Mouse (Mus musculus) limb, embryonic 15.5 days (tissue): ENCODE results near the gene Bex3. TPM values are rescaled to one million over a fixed set of nuclear protein-coding genes. Genes with fewer than 3 reads are reported as not detected.
"Not testable (repeated sequence)": the region's sequence is repeated elsewhere in the genome, so short reads cannot be mapped to it uniquely, and the experiment has no call there.

Source experiments
- ATAC-seq: fragments of 200-750 bp; cut with Nextera tagmentation; 2 replicates; pipeline ENCODE4 v1.8.0; 2017; ENCODE audit warnings: low read depth, moderate TSS enrichment; ENCODE audit not compliant: insufficient number of reproducible peaks, low FRiP score, low TSS enrichment
- H3K27ac ChIP-seq: fragments of 300-500 bp; sonication (generic); 2 replicates; pipeline ENCODE4 v1.5.1; 2015; ENCODE audit warnings: moderate library complexity, mild to moderate bottlenecking, inconsistent platforms
- H3K27me3 ChIP-seq: fragments of 300-500 bp; sonication (generic); 2 replicates; pipeline ENCODE4 v1.6.1; 2015; ENCODE audit warnings: inconsistent platforms
- H3K36me3 ChIP-seq: fragments of 300-500 bp; sonication (generic); 2 replicates; pipeline ENCODE4 v1.6.1; 2015; ENCODE audit warnings: inconsistent platforms
- H3K4me1 ChIP-seq: fragments of 300-500 bp; sonication (generic); 2 replicates; pipeline ENCODE4 v1.6.1; 2015; ENCODE audit warnings: inconsistent platforms
- H3K4me2 ChIP-seq: fragments of 300-500 bp; sonication (generic); 2 replicates; pipeline ENCODE4 v1.6.1; 2015; ENCODE audit warnings: mild to moderate bottlenecking, inconsistent platforms
- H3K4me3 ChIP-seq: fragments of 300-500 bp; sonication (generic); 2 replicates; pipeline ENCODE4 v1.5.1; 2015; ENCODE audit warnings: mild to moderate bottlenecking, inconsistent platforms
- H3K9ac ChIP-seq: fragments of 300-500 bp; sonication (generic); 2 replicates; pipeline ENCODE4 v1.6.1; 2015; ENCODE audit warnings: inconsistent platforms
- H3K9me3 ChIP-seq: fragments of 300-500 bp; sonication (generic); 2 replicates; pipeline ENCODE4 v1.6.1; 2016; ENCODE audit warnings: inconsistent platforms
- WGBS: fragments of 180-500 bp; shearing (Covaris S2); methylation state at CpG from one replicate; pipeline ENCODE4 v1.1.7; 2015; 5-methylcytosine and 5-hydroxymethylcytosine counted together
- polyA plus RNA-seq: library from polyadenylated mRNA; unstranded; fragments of >200 nt; fragmentation: Nextera tagmentation; extraction: Ambion mirVana; gene quantifications from 2 replicates; pipeline ENCODE4 v1.2.1, GENCODE M21; 2015

Bex3 gene
- polyA plus RNA-seq = 355 and 365 TPM in 2 replicates

DNA sequence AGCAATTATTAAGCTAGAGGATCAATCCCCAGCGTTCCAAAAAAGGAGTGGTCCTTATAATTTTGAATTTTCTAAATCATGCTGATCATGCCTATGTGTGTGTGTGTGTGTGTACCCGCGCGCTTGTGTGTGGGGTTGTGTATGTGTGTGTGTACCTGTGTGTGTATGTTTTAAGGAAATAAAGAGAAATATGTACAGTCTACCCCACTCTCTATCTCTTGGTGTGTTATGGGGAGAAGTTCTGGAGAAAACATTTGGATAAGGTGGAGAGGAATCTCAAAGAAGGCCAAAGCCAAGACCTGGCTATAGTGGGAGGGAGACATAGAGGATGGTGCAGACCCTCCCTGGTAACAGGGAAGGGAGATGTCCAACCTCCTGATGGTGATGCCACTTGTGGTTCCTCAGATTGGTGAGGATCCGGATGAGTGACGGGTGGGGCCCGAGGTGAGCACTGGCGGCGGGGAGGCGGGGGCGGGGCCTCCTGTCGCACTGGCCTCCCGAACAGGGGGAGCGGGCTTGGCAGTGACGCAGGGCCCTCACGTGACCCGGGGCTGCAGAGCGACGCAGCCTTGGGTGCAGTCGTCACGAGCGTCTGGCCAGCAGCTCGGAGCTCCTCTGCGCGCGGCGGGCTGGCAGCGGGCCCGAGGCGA, at the start of gene Bex3:
Gene Bex3, plus strand, starts transcription at position 511 of the 650 bp plus-strand sequence.
- 0 out of 2 replicates have a peak within 1 kb of the TSS, but pooled peaks have one; percentile 23 for H3K9ac ChIP-seq
- WGBS = 37% methylated on average over 10 of the region's 30 CpGs
- not testable (repeated sequence) for H3K9me3 ChIP-seq, H3K36me3 ChIP-seq, H3K4me1 ChIP-seq, H3K27me3 ChIP-seq
- peak within 1 kb of the TSS; percentile 45 for H3K4me3 ChIP-seq
- peak within 1 kb of the TSS; percentile 31; the same call in 1 of the 2 replicates for H3K4me2 ChIP-seq
- ATAC-seq = peak; percentile 85
- peak within 1 kb of the TSS; percentile 57; the same call in 1 of the 2 replicates for H3K27ac ChIP-seq

DNA sequence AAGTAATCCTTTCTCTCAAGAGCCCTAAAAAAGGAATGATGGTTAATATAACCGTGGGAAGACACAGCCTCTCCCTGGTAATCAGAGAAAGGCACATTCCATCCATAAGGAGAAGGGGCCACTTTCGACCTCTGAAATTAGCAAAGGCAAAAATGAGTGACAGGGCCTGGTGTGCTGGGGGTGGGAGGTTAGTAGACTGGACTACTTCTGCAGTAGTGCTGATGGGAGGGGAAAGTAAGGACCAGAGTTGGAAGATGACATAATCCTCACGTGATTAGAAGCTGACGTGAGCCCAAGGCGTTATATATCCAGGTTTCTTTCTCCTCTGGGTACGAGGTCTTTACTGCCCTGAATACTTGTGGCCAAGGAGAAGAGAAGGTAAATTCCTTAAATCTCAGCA, 46.3 kb upstream of the Bex3 start:
- no peak overlapping the region for H3K4me2 ChIP-seq
- no peak for ATAC-seq
- no peak overlapping the region for H3K4me3 ChIP-seq
- H3K27me3 ChIP-seq = no peaks in the 10 kb centered on the region; the same call in 1 of the 2 replicates
- no peaks in the 10 kb centered on the region for H3K4me1 ChIP-seq
- 55% methylated on average over 6 of the region's 6 CpGs for WGBS
- no peaks in the 10 kb centered on the region for H3K36me3 ChIP-seq
- H3K9me3 ChIP-seq = no peaks in the 10 kb centered on the region
- H3K9ac ChIP-seq = no peak overlapping the region
- no peak overlapping the region for H3K27ac ChIP-seq

DNA sequence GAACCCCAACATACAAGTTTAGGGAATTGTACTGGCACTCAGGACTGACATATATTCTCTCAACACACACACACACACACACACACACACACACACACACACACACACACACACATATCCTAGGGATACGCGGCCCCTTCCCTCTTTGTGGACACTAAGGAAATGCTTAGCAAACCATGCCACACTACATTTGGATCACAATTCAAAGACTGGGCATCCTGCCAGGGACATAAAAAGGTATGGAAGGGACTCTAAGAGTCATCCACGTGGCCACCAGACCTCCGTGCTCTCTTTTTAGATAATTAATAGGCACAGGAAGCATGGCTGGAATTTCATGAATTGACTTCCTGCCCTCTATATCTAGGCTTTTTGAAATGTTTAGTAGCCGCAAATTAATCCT, 42.3 kb upstream of the Bex3 start:
- Histone ChIP-seq H3K9me3 (no peaks in the 10 kb centered on the region), H3K27me3 (0 out of 2 replicates have a peak, but pooled peaks cover 4% of the 10 kb centered on the region), H3K4me2 (no peak overlapping the region), H3K9ac (no peak overlapping the region), H3K36me3 (no peaks in the 10 kb centered on the region), H3K4me3 (no peak overlapping the region), H3K27ac (no peak overlapping the region), H3K4me1 (no peaks in the 10 kb centered on the region)
- no peak for ATAC-seq
- WGBS = 50% methylated on average over 5 of the region's 5 CpGs

DNA sequence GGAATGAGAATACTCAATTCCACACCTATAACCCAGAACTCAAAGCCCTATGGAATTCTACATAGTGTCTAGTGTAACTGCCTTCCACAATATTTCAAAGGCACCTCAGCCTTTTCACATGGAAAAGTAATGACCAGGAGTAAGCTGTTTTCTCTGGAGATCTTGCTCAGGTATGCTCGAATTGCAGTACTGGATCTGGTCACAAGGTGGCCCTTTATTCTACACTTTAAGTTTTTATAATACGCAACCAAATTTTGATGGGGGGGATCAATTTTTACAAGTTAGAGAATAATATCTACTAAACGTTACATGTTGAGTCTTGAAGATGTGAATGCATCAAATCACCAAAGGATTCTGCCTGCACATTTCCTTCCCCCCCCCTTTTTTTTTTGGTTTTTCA, 31.9 kb upstream of the Bex3 start:
- no peak overlapping the region for H3K27ac ChIP-seq

DNA sequence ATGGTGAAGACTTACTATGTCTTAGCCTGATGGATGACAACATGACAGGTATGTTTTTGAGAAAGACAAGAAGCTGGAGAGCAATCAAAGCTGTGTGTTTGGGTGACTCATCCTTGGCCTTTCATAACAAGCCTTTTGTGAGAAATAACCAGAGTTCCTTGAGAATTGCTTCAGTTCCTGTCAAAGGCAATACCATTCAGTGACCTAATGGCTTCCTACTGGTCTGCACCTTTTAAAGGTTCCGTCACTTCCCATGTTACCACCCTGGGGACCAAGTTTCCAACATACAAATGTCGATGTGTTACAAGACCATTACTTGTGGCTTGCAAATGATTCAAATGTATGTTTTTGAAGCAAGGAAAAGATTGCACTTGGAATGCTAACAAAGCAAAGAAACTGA, 26.9 kb upstream of the Bex3 start:
- Histone ChIP-seq H3K9me3 (no peaks in the 10 kb centered on the region), H3K9ac (no peak overlapping the region), H3K4me1 (peaks cover 3% of the 10 kb centered on the region; the same call in 1 of the 2 replicates), H3K27me3 (no peaks in the 10 kb centered on the region), H3K27ac (no peak overlapping the region), H3K36me3 (peaks cover 5% of the 10 kb centered on the region; the same call in 1 of the 2 replicates), H3K4me2 (no peak overlapping the region), H3K4me3 (no peak overlapping the region)
- WGBS = 80% methylated on average over 2 of the region's 2 CpGs
- ATAC-seq = no peak

More for the DNA sequence above, 31.9 kb upstream of the Bex3 start:
- no peaks in the 10 kb centered on the region for H3K36me3 ChIP-seq
- no peak overlapping the region for H3K4me2 ChIP-seq
- H3K4me1 ChIP-seq = no peaks in the 10 kb centered on the region
- H3K27me3 ChIP-seq = no peaks in the 10 kb centered on the region
- no peak overlapping the region for H3K9ac ChIP-seq
- ATAC-seq = no peak
- no peak overlapping the region for H3K4me3 ChIP-seq
- WGBS = 39% methylated on average over 3 of the region's 3 CpGs
- H3K9me3 ChIP-seq = no peaks in the 10 kb centered on the region

DNA sequence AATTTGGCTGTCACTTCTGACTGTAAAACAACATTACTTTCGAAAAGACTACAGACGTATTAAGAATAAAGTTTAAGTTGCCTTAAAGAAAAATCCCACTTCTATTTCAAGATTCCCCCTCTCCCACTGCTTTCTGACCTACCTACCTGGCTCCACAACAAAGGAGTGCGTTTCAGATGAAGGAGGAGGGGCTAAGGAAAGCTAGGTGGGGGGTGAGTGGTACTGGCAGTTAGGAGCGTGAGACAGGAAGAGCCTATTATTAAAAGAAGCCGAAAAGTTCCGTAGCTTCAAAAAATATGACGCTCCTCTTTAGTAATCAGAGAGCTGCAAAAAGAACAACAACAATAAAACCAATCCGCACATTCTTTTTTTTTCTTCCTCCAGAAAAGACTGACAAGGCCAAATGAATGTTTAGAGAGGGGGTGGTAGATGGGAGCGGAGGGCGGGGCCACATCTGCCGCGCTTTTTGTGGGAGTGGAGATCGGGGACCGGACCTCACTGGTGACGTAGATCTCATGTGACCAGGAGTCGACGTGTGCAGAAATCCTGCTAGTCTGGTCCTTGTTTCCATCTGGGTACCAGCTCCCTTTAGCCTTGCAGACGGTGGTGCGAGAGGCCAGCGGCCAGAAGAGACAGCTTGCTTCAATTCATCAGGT, 25.4 kb upstream of the Bex3 start, which contains the start of gene Tceal9:
Gene Tceal9, plus strand, starts transcription at position 506 of the 656 bp plus-strand sequence.
- Histone ChIP-seq H3K4me2 (peak within 1 kb of the TSS; percentile 34), H3K4me1 (peaks cover 3% of the 10 kb centered on the region; the same call in 1 of the 2 replicates), H3K27me3 (no peaks in the 10 kb centered on the region), H3K27ac (peak within 1 kb of the TSS; percentile 86), H3K9ac (peak within 1 kb of the TSS; percentile 57), H3K4me3 (peak within 1 kb of the TSS; percentile 52), H3K9me3 (no peaks in the 10 kb centered on the region), H3K36me3 (peaks cover 5% of the 10 kb centered on the region; the same call in 1 of the 2 replicates)
- WGBS = 26% methylated on average over 20 of the region's 20 CpGs
- ATAC-seq = peak; percentile 91

DNA sequence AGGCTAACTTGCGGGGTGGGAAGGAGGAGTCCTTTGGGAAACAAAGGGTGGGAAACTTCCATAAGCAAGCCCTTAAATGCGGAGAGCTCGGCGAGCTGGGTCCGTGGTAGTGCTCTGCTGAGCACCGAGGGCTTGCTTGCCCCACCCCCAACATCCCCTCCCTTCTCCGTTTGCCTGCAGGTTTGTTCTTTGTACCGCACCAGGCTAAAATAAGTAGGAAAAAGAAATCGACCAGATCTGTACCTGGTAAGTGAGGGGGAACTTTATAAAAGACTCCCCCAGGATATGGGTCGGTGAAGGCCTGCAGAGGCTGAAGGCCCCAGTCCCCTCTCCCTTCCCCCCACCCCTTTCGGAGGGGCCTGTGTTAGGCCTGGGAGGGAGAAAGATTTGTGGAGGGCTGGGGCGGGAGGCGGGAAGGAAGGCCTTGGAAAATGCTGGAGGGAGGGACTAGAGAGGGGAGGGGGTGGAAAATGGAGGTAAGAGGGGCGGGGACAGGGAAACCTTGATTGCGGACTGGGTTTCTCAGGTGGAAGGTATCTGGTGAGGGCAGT, 24.5 kb upstream of the Bex3 start:
- WGBS = 19% methylated on average over 14 of the region's 15 CpGs

DNA sequence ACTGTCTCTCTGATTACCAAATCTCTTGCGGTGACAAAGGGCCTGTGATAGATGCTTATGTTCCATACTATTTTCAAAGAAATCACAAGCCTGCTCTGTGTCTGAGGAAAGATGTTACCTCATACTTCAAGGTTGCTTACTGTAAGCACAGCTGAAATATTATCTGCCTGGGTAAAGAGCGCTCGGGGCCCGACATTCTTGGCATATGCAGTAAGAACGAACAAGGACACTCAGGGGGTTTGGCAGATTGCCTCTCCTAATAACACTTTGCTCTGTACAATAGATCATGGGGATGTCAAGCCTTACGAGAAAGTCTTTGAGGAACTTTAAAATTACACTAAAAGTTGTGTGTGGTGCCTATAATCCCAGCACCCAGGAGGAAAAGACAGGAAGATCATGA, 21.2 kb upstream of the Bex3 start:
- Histone ChIP-seq H3K4me2 (no peak overlapping the region), H3K9me3 (no peaks in the 10 kb centered on the region), H3K27me3 (no peaks in the 10 kb centered on the region), H3K36me3 (peaks cover 5% of the 10 kb centered on the region; the same call in 1 of the 2 replicates), H3K4me3 (no peak overlapping the region), H3K4me1 (peaks cover 3% of the 10 kb centered on the region; the same call in 1 of the 2 replicates), H3K9ac (no peak overlapping the region), H3K27ac (no peak overlapping the region)
- 64% methylated on average over 6 of the region's 6 CpGs for WGBS
- ATAC-seq = no peak

More for the DNA sequence above, 24.5 kb upstream of the Bex3 start:
- H3K4me2 ChIP-seq = peak overlapping the region; percentile 34
- H3K4me3 ChIP-seq = peak overlapping the region; percentile 52
- H3K36me3 ChIP-seq = peaks cover 5% of the 10 kb centered on the region; the same call in 1 of the 2 replicates
- peak overlapping the region; percentile 86 for H3K27ac ChIP-seq
- no peaks in the 10 kb centered on the region for H3K27me3 ChIP-seq
- peak overlapping the region; percentile 57 for H3K9ac ChIP-seq
- no peaks in the 10 kb centered on the region for H3K9me3 ChIP-seq
- peaks cover 3% of the 10 kb centered on the region; the same call in 1 of the 2 replicates for H3K4me1 ChIP-seq
- ATAC-seq = peak; percentile 67; the same call in 1 of the 2 replicates

DNA sequence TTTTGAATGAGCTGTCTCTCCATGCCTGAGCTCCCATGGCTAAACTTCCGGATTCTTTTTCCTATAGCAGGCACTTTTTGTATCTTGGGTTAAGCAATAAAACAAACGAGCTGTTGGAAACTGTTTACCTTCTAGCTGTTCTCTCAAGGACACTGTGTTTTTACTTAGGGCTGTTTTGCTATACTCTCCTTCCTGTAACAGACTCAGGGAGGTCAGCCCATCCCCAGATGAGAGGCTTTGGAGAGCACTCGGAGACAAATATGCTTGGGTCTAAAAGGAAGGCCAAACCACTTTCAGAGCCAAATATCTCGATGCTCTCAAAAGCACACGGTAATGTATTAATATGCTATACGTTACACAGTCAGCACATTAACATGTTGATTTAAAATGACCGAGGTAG, 20.4 kb upstream of the Bex3 start:
- no peak overlapping the region for H3K4me2 ChIP-seq
- H3K9me3 ChIP-seq = no peaks in the 10 kb centered on the region
- H3K4me1 ChIP-seq = peaks cover 3% of the 10 kb centered on the region; the same call in 1 of the 2 replicates
- no peaks in the 10 kb centered on the region for H3K27me3 ChIP-seq
- peaks cover 5% of the 10 kb centered on the region; the same call in 1 of the 2 replicates for H3K36me3 ChIP-seq
- ATAC-seq = no peak
- no peak overlapping the region for H3K9ac ChIP-seq
- no peak overlapping the region for H3K4me3 ChIP-seq
- no peak overlapping the region for H3K27ac ChIP-seq
- 68% methylated on average over 7 of the region's 7 CpGs for WGBS

DNA sequence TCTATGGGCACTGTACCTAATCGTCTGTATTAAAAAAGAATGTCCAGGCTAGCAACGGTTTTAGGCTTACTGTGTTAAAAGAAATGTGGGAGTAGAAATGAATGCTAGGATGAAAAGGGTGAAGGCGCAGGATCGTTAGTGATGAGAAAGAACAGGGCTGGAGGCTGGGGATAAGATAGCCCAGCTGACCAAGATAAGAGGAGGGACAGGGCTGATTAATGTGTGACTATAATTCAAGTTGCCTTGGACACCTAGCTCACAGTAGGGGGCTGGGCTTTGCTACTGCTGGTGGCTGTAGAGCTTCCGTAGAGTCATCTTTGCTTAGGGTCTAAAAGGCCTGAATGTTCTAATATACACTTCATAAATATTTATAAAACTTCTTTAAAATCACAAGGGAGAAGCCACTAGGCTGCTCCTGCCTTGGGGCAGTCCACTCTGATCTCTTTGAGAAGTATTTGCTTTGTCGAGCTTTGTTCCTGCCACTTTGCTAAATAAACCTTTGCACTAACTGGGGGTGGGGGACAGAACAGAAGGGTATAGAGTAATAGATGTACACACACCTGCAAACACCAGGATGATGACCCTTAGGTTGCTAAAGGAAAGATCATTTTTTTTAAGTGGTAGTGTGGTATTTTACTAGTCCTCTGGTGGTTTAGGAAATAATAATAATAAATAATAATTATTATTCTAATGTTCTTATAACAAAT, 17.9 kb upstream of the Bex3 start:
- WGBS = 50% methylated on average over 6 of the region's 6 CpGs
- H3K27ac ChIP-seq = no peak overlapping the region
- peaks cover 5% of the 10 kb centered on the region; the same call in 1 of the 2 replicates for H3K36me3 ChIP-seq
- H3K9me3 ChIP-seq = no peaks in the 10 kb centered on the region
- H3K9ac ChIP-seq = no peak overlapping the region
- no peak for ATAC-seq
- H3K4me3 ChIP-seq = no peak overlapping the region
- no peaks in the 10 kb centered on the region for H3K27me3 ChIP-seq
- no peaks in the 10 kb centered on the region for H3K4me1 ChIP-seq
- H3K4me2 ChIP-seq = no peak overlapping the region

DNA sequence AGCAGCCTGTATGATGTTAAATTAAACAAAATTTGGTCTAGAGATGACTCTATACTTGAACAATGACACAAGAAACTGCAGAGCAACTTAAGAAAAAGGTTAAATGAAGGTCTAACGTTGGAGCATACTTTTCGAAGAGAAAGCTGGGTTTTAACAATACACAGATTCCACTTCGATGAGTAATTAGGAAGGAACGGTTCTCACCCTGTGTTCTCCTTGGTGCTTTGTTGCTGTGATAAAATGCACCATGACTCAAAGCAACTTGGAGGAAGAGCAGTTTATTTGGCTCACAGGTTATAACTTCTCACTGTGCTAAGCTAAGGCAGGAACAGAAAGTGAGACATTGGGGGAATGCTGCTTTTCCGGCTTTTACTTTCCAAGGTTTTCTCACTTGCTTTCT, 2.3 kb upstream of the Bex3 start:
- H3K27ac ChIP-seq = no peak overlapping the region
- WGBS = 63% methylated on average over 5 of the region's 5 CpGs
- no peaks in the 10 kb centered on the region; the same call in 1 of the 2 replicates for H3K27me3 ChIP-seq
- H3K4me3 ChIP-seq = no peak overlapping the region
- H3K9ac ChIP-seq = no peak overlapping the region
- H3K36me3 ChIP-seq = no peaks in the 10 kb centered on the region
- ATAC-seq = no peak
- H3K4me1 ChIP-seq = no peaks in the 10 kb centered on the region
- H3K9me3 ChIP-seq = no peaks in the 10 kb centered on the region
- no peak overlapping the region for H3K4me2 ChIP-seq
